Mouse (Mus musculus) CD4-positive, CD25-positive, alpha-beta regulatory T cell, adult 2 months (primary cell): ENCODE results near the gene Iqgap1.

Source experiments
- DNase-seq: peaks from one replicate; pipeline ENCODE4 v3.0.0-alpha.2; 2012; ENCODE audit warnings: low read depth, low spot score

The Iqgap1 gene

DNA sequence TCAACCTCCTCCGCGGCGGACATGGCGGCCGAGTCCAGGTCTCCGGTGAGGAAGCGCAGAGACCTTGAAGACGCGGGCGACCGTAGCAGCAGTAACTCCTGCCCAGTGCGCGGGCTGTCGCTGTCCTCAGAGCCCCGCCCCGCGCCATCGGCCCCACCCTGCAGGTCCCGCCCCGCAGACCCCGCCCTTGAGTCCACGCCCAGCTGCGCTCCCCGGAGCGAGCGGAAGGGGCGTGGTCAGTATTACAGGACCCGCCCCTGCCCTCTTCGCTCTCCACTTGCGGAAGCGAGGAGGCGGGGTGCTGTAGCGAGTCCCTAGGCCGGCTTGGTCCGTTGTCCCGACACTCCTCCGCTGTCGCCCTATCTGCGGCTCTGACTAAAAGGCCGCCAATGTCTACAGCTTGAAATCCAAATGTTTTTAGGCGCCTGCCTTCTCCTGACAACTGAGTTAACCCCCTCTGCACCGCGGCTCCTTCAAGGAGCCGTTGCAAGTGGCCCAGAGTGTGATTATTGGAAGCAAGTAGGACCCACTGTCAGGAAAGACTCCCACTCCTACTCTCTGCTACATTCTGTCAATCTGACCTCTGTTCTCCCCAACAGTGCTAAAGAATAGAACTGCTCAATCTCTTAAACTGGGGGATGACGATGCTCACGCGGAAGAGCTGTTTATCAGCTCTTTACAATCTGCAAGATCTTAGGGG, 22.5 kb downstream of the Iqgap1 start:
- peak; percentile 98 for DNase-seq

DNA sequence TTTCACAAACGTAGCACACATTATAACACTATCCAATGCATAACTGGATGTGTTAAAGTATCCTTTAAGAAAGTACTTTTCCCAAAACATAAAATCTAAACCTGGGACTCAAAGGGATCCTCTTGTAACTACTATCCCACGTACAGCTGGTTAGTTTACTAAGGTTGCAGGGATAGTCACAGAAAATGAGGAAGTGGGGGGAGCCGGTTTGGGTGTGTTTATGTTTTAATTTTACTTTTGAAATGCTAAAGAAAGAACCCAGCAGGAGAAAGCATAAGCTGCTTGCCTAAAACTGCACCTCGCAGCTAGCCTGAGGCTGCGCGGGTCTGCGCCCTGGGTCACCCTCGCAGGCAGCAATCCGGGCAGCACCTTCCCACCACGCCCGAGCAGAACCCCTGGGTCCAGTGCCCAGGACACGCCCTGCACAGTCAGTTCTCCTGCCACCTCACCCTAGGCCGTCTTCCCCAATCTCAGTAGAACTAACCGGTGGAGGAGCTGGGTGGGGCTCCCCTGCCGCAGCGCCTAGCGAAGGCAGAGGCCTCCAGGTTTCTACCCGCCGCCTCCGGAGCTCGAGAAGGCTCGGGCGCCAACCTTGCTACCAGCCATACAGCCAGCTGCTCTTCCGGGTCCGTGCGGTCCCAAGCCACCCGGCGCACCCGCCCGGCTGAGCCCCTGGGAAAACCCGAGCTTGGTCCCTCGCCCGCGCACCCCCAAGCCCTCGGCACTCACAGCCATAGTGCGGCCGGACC, 23.2 kb downstream of the Iqgap1 start:
- DNase-seq = no peak

DNA sequence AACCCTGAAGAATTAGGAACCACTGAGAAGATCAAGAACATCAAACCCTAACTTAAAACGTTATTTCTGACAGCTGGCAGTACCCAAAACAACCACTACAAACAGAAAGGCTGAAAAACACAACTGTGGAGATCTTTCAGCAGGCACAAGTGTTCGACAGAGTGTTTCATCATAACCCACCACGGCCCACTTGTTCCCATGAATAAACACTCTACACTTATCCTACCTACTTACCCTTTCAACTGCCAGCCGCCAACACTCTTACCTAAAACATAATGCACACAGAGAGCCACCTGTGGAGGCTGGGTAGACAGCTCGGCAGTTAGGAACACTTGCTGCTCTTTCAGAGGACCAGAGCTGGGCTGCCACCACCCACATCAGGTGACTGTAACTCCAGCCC, 26.5 kb downstream of the Iqgap1 start:
- no peak for DNase-seq

DNA sequence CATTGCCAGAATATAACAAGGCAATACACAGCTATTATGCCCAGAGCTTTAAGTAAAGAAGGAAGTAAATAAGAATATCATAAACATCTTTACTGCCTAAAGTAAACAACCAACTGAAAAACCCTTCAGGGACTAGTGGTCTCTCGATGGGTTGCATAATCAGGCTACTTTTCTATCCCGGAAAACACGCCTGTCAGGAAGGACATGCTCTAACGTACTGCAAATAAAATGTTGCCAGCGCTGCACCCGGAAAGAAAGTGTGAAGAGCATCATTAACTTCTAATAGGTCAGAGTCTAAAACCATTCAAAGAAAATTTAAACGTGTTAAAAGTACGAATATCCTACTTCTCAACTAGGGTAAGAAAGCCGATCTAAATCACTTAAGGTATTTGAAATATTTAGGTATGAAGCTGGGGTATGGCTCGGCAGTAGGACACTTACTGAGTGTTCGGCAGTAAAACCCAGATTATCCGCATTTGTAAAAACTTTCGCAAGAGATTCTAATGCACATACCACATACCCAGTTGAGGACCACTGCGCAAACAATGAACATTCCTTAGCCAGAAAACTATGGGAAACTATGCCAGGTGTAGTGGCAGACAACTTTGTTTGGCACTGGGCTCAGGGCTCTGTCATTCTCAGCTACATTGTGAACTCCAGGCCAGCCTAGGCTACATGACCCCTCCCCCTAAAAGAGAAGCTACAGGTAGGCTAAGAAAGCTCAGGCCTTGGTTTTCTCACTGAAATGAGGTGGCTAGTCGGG, 28.8 kb downstream of the Iqgap1 start:
- DNase-seq = no peak

DNA sequence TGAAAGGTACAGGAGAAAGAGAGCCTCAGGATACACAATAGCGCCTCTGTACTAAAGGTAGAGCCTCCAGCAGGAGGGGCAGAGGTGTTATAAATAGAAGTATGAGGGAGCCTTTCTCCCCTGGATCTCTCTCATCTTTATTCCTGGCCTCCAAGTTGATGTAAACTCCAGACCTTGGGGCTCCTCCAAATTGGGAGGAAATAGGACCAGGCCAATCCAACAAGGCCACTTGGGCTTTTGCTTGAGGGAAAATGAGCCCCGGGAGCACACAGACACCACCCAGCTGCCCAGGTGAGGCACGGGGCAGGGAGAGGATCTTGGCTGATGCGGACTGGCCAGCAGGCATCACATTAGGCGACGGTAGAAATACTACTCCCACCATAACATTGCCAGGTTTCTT, 29.5 kb downstream of the Iqgap1 start:
- DNase-seq = no peak

DNA sequence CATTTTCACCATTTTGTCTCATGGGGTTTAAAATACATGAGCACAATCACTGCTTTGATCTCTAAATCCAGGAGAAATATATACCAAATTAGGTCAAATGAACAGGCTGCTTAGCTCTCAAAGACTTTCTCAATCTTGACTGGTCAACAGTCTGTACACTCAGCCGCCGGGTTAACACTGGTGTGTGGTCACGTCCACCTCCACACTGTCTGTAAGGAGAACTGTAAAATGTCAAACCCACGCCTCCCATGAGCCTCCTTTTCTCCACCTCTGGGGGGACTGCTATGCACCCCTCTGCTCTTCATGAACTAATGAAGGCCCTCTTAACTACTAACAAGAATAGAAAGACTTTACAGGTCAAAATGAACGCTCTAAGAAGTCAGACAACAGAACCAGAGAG, 36.2 kb downstream of the Iqgap1 start:
- peak; percentile 36 for DNase-seq

DNA sequence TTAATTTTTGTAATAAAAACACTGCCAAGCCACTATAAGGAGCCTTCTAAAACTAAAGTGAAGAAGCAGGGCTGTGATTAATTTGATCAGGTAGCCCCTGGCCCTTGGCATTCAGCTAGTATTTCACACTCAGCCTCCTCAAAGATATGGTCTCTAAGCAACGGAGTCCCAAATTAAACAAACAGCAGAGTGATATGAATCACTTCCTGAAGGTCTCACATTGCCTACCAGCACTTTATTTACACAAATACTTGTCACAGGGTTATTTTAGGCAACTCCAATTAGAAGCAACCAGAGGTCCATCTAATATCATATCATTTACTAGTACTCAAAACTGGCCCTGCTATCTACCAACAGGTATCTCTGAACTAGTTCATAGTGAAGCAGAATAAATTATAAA, 36.7 kb downstream of the Iqgap1 start:
- DNase-seq = peak; percentile 75

DNA sequence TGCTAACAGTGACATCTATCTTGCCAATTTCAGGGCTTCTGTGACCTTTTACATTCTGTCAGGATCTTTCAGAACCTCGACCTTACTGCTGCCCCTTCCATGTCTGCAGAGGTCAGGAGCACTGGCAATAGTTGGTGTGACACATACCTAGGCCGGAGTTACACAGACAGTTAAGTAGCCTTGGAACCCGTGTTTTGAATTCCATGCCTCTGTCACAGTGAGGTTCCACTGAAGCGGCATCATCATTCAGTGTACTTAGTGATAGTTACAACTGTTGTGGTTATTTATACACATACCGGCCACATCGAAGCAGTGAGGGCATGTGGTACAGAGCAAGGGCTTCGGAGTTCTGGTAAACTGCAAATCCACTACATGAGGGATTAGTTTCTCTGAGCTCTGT, 37.8 kb downstream of the Iqgap1 start:
- DNase-seq = no peak

DNA sequence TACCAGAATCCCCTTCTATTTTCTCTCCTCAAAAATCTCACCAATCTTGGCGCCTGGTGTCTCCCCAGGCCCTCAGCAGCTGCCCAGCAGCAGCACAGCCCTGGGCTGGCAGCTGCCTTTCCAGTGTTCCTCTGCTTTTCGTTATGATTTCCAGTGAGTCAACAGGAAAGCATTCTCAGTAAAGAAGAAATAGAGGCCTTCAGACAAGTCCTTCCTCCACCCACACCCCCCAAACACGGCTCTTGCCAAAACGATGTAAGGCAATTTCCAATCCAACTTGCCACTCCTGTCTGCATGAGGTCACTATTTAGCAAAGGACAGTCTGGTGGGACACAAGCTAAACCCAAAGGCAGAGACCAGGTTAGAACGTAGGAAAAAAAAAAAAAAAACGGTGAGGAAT, 39.0 kb downstream of the Iqgap1 start:
- no peak for DNase-seq

DNA sequence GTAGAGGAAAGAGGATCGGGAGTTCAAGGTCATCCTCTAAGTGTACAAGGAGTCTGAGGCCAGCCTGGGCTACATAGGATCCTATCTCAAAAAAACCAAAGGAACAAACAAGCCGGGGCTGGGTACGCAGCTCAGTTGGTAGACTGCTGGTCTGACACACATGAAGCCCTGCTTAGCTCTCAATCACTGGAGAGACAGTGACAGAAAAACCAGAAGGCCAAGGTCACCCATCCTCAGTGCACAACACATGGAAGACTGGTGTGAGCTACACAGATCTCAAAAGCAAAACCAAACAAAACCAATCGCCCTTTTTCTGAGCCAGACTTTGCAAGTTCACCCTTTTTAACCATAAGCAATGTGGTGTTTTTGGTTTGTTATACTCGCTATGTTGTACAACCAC, 41.9 kb downstream of the Iqgap1 start:
- DNase-seq = no peak

DNA sequence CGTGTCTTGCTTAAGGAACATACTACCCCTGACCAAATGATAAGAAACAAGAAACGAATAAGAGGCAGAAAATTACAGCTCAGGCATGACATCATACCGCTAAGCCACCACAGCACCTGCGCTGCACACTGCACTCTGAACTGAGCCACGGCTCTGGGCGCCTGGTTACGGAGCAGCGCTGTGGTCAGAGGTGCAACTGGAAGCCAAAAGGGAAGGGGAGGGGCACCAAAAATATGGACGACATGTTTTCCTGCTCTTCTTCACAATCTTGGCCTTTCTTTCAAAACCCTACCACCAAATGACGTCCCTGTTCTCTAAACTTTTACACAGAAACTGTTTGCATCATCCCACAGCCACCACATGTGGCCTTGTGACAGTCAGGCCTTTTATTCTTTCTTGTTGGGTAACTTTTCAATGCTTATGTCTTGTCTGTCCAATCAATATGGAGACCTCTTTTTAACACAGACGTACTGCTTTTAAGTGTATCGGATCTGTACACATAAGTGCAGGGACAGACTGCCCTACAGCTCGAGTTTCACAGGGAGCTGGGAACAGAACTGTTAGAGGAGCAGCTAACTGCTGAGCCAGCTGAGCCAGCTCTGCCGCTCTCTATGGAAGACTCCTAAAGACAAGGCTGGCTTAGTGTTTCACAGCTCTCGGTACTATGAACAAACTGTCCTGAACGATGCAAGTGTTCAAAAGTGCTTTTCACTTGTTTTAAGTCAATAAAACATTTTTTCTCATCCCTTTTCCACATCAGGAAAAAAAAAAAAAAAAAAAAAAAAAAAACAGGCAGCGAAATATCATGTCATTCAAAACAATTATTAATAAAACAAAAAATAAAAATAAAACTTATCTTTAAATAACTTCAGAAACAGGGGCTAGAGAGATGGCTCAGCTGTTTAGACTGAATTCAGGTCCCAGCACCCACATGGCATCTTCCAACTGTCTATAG, 43.3 kb downstream of the Iqgap1 start:
- DNase-seq = peak; percentile 73

DNA sequence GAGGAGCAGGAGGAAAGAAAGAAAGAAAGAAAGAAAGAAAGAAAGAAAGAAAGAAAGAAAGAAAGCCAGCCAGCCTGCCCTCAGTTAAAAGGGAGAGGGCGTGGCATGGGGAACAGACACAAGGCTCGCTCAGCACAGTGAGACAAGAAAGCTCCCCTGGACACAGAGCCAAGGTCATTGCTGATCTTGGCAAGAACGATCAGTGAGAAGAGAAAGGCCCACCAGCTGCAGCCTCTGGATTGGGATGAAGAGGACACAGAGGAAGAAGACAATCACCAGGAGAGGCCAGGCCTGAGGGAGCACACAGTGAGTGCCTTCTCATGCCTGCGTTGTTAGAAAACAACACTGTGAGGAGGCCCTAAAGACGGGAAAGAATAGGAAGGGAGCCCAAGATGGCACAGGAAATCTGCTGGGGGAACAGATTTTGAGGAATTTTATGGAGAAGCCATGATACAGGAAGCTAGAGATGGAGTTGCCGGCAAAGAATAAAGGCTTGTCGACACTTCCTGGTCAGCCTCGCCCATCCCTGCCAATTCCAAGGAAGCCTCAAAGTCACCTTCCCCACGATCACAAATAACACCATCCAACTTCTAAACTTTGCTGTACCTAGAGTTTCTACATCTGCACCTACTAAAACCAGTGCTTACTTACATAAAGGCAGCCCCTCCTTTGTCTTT, 44.2 kb downstream of the Iqgap1 start:
- no peak for DNase-seq

DNA sequence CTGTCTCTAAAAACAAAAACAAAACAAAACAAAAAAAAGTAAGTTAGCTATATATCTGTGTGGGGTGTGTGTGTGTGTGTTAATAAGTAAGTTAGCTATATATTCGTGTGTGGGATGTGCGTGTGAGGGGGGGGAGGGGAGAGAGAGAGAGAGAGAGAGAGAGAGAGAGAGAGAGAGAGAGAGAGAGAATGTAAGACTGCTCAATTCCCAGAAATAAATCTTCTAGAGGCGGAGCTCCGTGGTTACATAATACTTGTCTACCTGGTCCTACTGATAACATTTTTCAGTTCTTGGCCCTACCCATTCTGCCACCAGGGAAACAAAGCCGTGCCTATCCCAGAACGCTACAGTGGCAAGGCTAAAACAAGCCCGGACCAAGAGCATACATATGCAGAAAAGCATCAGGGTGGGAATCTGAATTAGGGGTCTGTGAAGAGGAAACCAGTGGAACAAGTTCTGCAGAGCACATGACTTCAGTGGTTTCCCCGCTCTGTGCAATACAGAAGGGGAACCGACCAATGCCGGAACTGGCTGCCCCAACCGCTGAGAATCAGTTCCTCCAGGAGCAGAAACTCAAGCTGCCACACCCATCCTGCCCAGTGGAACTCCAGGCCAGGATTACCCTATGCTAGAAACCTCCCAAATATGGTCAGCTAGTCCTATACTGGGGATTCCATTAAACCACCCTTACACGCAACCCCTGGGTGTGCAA, 46.7 kb downstream of the Iqgap1 start:
- DNase-seq = peak; percentile 72

DNA sequence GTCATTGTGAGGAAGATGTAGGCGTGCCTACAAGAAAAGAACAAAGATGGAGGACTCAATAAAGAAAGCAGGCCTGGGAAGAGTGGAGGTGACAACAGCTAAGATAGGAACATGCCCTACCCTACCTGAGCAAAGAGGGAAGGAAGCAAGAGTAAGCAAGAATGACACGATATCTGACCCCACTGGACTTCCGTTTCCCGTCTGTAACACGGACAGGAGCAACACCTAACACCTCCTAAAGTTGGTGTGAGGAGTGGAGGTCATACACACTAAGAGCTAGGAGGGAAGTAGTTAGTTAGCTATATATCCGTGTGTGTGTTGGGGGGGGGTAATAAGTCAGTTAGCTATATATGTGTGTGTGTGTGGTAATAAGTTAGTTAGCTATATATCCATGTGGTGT, 47.4 kb downstream of the Iqgap1 start:
- DNase-seq = no peak

DNA sequence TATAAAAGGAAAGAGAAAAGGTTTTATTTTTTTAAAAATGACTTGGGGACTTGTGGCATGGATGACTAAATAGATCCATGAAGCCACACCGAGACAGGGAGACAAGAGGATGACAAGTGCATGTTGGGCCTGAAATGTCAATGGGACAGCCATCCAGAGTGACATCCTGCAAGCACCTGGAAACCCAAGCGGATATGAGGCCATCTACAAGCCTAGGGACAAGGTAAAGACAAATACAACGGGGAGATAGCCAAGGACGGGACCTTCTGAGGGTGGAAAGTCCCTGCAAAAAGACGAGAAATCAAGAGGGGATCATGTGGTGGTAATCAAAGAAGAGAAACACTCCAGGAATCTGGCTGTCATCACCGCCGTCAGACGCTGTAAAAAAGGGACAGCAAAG, 48.6 kb downstream of the Iqgap1 start:
- no peak for DNase-seq

DNA sequence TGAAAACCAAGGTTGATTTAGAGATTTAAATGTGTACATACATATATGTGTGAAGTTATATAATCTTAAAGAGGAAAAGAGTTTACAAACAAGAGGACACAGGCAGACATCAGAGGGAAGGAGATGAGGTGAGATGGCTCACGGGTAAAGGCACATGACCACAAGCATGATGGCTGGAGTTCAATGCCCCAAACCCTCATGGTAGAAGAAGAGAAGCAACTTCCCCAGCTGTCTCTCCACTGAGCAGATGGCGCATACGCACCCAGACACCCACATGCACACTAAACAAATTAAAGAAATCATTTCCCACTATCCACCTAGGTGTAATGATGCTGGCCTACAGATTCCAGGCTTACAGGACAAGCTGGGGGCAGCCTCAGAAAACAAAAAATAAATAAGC, 49.7 kb downstream of the Iqgap1 start:
- no peak for DNase-seq

DNA sequence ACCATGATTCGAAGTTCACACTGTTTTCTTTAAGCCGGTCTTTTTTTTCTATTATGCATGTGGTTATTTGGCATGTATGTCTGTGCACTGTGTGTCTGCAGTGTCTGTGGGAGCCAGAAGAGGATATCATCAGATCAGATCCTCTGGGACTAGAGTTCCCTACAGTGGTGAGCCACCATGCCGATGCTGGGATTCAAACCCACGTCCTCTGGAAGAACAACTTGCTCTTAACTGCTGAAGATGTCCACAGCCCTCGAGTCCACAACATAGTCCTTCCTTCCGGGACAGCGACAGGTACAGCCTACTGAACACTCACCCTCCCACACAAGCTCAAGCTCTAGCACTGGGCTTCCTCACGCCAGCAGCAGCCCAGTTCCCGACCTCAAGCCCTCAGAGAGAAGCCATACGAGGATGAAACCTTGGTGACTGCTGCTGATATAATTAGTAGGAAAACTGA, 50.3 kb downstream of the Iqgap1 start:
- no peak for DNase-seq

DNA sequence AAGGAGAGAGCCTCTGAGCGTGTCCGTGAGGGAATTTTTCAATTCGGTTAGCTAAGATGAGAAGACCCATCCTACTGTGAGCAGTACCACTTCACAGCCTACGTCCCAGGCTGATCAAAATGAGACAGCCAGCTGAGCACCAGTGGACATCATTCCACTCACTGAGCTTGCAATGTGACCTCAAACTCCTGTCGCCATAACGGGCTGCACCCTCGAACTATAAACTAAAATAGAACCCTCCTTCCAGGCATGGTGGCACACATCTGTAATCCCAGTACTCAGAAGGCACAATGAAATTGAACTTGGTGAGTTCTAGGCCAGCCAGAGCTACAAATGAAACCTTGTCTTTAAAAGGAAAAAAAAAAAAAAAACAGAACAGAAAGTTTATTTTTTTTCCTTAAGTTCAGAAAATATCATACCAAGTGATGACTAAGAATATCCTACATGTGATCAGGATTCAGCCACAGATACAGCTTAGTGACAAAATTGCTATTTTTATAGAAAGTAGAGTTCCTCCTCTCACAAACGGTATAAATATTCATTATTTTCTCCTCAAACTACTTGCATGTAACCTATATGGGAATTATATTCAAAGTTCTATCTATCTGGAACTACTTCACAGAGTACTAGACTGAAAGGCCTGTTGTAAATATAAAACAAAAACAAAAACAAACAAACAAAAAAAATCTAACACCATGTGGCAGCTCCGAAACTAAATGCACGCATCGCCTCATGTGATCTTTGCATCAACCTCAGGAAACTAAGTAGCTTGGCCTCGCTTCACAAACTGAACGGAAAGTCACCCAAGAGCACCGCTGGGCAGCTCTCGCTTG, 50.9 kb downstream of the Iqgap1 start:
- no peak for DNase-seq
